Mouse (Mus musculus) liver, adult 2 months (tissue): Measurements from ENCODE around the gene Fam107a.

Experiments used
- CTCF ChIP-seq: fragments of 200-500 bp; IDR thresholded peaks from 2 replicates; pipeline ENCODE4 v1.5.1; 2011; ENCODE audit warnings: low read depth, low read length, control low read depth
- POLR2A ChIP-seq: fragments of 200-500 bp; IDR thresholded peaks from 2 replicates; pipeline ENCODE4 v1.6.1; 2011; ENCODE audit warnings: low read length, control low read depth; ENCODE audit not compliant: insufficient read depth; ENCODE audit errors: extremely low read depth

- TF ChIP-seq CTCF (no peak), POLR2A (no peak)
These were observed 70.9 kb downstream of the Fam107a start for GRCm38 (mm10) chr14:8246878-8247277.
